Mouse (Mus musculus): ENCODE results near the gene Tubb4b. TPM values are rescaled to one million over a fixed set of nuclear protein-coding genes. Genes with fewer than 3 reads are reported as not detected.

Gene Tubb4b
- polyA plus RNA-seq, 1 experiment from 2014 or later, result 392 TPM

DNA sequence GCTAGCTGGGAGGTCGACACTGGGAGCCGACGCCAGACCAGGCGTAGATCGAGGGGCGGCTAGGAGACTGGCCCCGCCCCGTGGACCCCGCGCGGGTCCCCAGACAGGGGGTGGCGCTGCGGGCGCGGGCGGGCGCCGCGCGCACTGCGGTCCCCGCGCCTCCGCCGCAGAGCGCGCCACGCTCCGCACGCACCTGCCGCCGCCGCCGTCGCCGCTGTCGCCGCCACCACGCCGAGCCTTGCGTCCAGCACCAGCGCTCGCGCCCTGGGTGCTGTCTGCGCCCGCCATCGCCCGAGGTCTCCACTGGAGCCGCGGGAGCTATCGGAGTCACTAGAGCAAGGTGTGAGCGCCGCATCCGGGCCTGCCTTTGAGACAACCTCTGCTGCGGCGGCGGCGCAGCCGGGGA lies 17.6 kb upstream of the Tubb4b start, which contains the start of the genes Rnf208 and Cysrt1:
Gene Rnf208, plus strand, starts transcription at position 155 of the 406 bp plus-strand sequence.
Gene Cysrt1, minus strand, starts transcription at position 352 of the 406 bp plus-strand sequence.
- ATAC-seq, result peak; percentile 47
- Histone ChIP-seq H3K4me1 (replicated peaks) (peaks cover 35% of the 10 kb centered on the region), H3K9ac (replicated peaks) (peak within 1 kb of the TSS; percentile 78), H3K4me3 (replicated peaks) (peak within 1 kb of the TSS; percentile 56), H3K36me3 (peaks cover 23% of the 10 kb centered on the region), H3K4me2 (replicated peaks) (peak within 1 kb of the TSS; percentile 71), H3K27me3 (peaks cover 18% of the 10 kb centered on the region), H3K9me3 (no peaks in the 10 kb centered on the region), H3K27ac (peak within 1 kb of the TSS; percentile 54)
- 0% methylated on average over 31 of the region's 59 CpGs for WGBS

DNA sequence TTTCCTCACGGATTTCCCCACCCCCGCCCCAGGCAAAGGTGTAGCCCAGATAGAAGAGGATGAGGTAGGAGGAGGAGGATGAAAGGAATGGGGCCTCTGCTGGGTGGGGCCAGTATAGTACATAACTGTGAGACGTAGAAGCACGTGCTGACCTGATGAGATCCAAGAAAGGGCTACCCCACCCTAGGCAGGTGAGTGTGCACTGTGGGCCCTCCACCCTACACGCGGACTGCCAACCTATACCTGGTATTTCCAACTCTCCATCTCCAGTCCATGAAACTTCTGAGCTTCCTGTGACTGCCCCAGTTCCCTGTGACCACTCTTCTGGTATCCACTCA lies 16.9 kb upstream of the Tubb4b start:
- ATAC-seq, result peak; percentile 43
- peak overlapping the region; percentile 56 for H3K4me3 ChIP-seq (replicated peaks)
- H3K9me3 ChIP-seq, result no peaks in the 10 kb centered on the region
- peak overlapping the region; percentile 71 for H3K4me2 ChIP-seq (replicated peaks)
- H3K36me3 ChIP-seq, result peaks cover 19% of the 10 kb centered on the region
- 19% methylated on average over 6 of the region's 6 CpGs for WGBS
- H3K27ac ChIP-seq, result peak overlapping the region; percentile 54
- H3K27me3 ChIP-seq, result peaks cover 21% of the 10 kb centered on the region
- peaks cover 35% of the 10 kb centered on the region for H3K4me1 ChIP-seq (replicated peaks)
- H3K9ac ChIP-seq (replicated peaks), result peak overlapping the region; percentile 78

DNA sequence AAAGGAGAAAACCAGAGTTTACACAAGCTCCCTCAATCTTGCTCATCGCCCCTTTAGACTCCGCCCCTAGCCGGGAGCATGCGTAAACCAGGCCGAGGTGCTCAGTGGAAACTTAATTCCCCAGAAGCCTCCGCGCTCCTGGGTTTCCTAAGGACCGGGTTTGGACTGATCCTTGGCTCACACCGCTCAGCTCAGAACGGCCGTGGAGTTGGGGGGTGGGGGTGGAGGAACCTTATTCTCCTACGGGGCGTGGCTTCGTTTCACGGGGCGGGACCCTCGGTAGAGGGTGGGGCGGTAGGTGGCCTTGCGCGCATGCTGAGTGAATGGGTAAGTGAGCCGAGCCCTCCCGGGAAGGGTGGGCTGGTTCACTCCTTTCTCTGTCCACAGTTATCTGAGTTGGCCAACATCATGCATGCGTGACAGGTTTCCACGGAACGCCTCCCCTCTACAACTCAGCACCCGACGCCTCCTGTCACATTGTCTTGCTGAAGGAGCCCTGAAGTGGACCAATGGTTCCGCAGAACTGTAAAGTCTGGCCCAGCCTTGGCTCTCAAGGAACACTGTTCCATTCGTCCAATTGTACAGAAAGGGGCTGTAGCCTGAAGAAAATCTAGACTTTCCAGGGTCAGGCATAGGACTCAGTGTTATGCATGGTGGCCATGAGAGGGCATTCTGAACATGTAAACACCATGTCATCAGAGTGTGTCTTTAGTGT lies 16.4 kb upstream of the Tubb4b start:
- ATAC-seq, result peak; percentile 78
- WGBS, result 1% methylated on average over 29 of the region's 29 CpGs
- peaks cover 35% of the 10 kb centered on the region for H3K4me1 ChIP-seq (replicated peaks)
- peak overlapping the region; percentile 54 for H3K27ac ChIP-seq
- peak overlapping the region; percentile 71 for H3K4me2 ChIP-seq (replicated peaks)
- H3K9ac ChIP-seq (replicated peaks), result peak overlapping the region; percentile 78
- peak overlapping the region; percentile 56 for H3K4me3 ChIP-seq (replicated peaks)
- H3K27me3 ChIP-seq, result peaks cover 26% of the 10 kb centered on the region
- H3K9me3 ChIP-seq, result no peaks in the 10 kb centered on the region
- H3K36me3 ChIP-seq, result peaks cover 14% of the 10 kb centered on the region

DNA sequence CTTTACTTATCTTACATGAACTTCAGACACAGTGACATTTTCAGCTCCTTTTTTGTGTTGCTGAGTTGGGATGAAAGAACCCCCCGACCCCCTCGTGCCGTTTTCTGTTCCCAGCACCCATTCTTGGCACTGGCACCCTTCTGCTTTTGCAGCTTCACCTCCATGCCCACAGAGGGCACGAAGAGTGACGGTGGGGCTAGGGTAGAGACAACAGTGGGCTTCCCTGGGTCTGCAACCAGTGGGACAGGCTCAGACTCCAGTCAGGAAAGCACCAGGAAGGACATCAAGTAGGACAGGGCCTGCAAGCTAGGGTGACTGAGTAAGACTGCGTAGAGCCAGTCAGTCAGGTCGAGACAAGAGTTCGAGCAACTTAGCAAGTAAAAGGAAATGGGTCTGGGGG lies 15.8 kb upstream of the Tubb4b start:
- Histone ChIP-seq H3K4me3 (replicated peaks) (peak overlapping the region; percentile 56), H3K9me3 (no peaks in the 10 kb centered on the region), H3K4me2 (replicated peaks) (peak overlapping the region; percentile 71), H3K27me3 (peaks cover 26% of the 10 kb centered on the region), H3K27ac (no peak overlapping the region; the same call in 1 of the 2 replicates), H3K4me1 (replicated peaks) (peaks cover 35% of the 10 kb centered on the region), H3K9ac (replicated peaks) (no peak overlapping the region; the same call in 1 of the 2 replicates), H3K36me3 (peaks cover 8% of the 10 kb centered on the region)
- ATAC-seq, result peak; percentile 8
- 47% methylated on average over 8 of the region's 8 CpGs for WGBS

DNA sequence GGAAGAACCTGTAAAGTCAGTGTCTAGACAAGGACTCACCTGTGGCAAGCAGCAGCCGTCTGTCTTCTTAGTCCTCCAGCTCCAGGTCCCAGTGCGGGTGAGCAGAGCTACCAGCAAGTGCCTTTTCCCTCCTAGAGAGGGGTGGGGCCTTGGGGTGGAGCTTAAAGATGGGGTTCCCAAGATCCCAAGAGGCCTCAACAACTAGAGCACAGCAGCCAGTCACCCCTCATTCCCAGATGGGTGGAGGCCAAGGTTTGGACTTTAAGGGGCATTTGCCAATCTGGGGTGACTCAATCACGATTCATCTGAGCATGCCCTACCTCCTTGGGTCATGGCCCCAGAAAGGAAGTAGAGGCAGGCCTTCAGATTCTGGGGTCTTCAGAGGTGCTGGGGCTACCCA lies 15.3 kb upstream of the Tubb4b start:
- no peak overlapping the region for H3K9ac ChIP-seq (replicated peaks)
- H3K4me2 ChIP-seq (replicated peaks), result no peak overlapping the region
- 98% methylated on average over 3 of the region's 3 CpGs for WGBS
- no peaks in the 10 kb centered on the region for H3K9me3 ChIP-seq
- ATAC-seq, result no peak
- H3K4me1 ChIP-seq (replicated peaks), result peaks cover 35% of the 10 kb centered on the region
- peaks cover 3% of the 10 kb centered on the region; the same call in 1 of the 2 replicates for H3K36me3 ChIP-seq
- no peak overlapping the region for H3K27ac ChIP-seq
- no peak overlapping the region for H3K4me3 ChIP-seq (replicated peaks)
- peaks cover 26% of the 10 kb centered on the region for H3K27me3 ChIP-seq

DNA sequence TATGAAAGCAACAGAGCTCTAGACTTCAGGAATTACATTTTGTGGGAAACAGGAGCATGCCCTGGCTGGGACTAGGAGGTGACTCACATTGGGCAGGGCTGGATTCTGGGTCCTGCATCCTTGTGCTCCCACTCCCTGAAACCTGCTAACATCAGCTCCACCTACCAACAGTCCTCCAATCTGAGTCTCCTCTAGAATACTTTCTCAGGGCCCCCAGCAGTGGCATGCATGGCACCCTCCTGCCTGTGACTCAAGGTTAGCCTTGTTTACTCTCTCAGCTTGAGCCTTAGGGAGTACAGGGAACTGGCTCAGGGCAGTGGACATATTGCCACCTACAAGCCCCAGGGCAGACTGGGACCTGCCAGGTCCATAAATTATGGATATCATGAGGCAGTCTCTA lies 13.6 kb upstream of the Tubb4b start:
- Histone ChIP-seq H3K4me2 (replicated peaks) (no peak overlapping the region), H3K27me3 (peaks cover 30% of the 10 kb centered on the region), H3K9ac (replicated peaks) (no peak overlapping the region), H3K4me3 (replicated peaks) (no peak overlapping the region), H3K36me3 (no peaks in the 10 kb centered on the region), H3K4me1 (replicated peaks) (peaks cover 27% of the 10 kb centered on the region), H3K27ac (no peak overlapping the region), H3K9me3 (no peaks in the 10 kb centered on the region)
- ATAC-seq, result no peak

DNA sequence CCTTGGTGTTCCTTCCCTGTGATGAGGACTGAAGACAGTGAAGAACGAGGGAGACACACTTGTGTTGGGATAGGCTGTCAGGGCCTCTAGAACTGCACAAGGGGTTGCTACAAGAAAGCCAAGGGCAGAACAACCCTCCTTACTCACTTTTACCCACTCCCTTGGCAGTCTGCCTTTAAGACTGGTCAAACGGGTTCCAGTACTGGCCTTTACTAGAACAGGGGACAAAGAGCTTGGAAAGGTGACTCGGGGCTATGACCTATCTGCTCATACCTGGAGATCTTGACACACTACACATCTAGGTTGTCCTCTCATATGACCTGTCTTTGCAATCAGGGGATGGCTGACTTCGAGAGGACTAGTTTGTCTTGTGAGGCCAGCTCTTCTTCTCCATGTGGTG lies 13.0 kb upstream of the Tubb4b start:
- no peak overlapping the region for H3K27ac ChIP-seq
- peaks cover 32% of the 10 kb centered on the region for H3K27me3 ChIP-seq
- no peak overlapping the region for H3K4me2 ChIP-seq (replicated peaks)
- ATAC-seq, result no peak
- H3K4me3 ChIP-seq (replicated peaks), result no peak overlapping the region
- H3K4me1 ChIP-seq (replicated peaks), result peaks cover 21% of the 10 kb centered on the region
- H3K9me3 ChIP-seq, result no peaks in the 10 kb centered on the region
- WGBS, result 70% methylated on average over 4 of the region's 4 CpGs
- H3K9ac ChIP-seq (replicated peaks), result no peak overlapping the region
- H3K36me3 ChIP-seq, result no peaks in the 10 kb centered on the region

DNA sequence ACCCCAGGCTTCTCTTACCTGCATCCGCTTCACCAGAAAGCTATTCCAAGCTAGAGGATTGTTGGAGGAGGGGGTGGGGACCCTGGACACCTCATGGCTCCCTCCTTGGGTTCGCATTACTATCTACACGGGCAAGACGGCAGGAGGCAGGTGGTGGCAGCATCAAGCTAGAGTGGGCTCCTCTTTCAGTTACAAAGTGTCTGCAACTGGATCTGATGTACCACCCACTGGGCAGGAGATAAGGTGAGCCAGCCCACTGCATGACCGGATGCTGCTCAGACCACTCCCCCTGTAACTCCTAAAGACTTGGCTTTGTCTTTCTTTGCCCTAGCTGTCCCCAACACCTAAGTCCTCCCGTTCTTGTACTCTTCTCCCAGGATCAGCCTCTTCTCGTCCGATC lies 12.1 kb upstream of the Tubb4b start, which contains the start of gene Rnf224:
Gene Rnf224, minus strand, starts transcription at position 174 of the 400 bp plus-strand sequence.
- peaks cover 31% of the 10 kb centered on the region for H3K27me3 ChIP-seq
- H3K27ac ChIP-seq, result no peak within 1 kb of the TSS
- H3K4me2 ChIP-seq (replicated peaks), result no peak within 1 kb of the TSS
- no peak for ATAC-seq
- H3K4me3 ChIP-seq (replicated peaks), result no peak within 1 kb of the TSS
- no peaks in the 10 kb centered on the region for H3K36me3 ChIP-seq
- no peaks in the 10 kb centered on the region for H3K9me3 ChIP-seq
- no peak within 1 kb of the TSS for H3K9ac ChIP-seq (replicated peaks)
- peaks cover 12% of the 10 kb centered on the region for H3K4me1 ChIP-seq (replicated peaks)
- WGBS, result 44% methylated on average over 8 of the region's 8 CpGs

DNA sequence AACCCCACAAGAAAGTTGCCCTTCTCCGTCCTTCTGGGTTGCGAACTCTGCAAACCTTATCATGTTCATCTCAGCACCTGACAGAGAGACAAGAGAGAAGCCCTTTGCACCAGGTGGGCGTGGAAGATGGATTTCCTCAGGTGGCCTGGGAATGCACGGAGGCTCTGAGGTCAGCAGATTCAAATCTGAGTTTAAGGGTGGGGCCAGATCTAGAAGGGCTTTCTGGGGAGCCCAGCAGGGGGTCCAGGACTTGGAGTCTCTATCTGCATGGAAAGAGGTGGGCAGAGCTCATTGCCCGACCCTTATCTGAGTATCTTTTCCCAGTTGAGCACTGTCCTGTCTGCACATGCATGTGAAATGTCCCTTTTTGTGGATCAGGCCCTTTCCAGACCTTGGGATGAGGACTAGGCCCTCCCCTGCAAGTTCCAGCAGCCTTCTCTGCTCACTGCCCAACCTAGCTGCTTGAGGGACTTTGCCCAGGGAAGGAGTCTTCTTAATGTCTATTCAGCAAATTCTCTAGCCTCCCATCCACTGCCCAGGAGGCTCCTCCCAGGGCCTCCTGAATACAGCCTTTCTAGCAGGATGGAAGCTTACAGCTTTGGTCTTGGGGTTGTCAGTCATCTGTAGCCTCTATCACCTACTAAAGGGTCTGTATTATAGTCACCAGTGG lies 10.2 kb upstream of the Tubb4b start:
- no peak overlapping the region for H3K27ac ChIP-seq
- no peaks in the 10 kb centered on the region for H3K36me3 ChIP-seq
- no peak overlapping the region for H3K4me2 ChIP-seq (replicated peaks)
- no peak overlapping the region for H3K4me3 ChIP-seq (replicated peaks)
- no peak overlapping the region for H3K9ac ChIP-seq (replicated peaks)
- no peaks in the 10 kb centered on the region for H3K4me1 ChIP-seq (replicated peaks)
- WGBS, result 75% methylated on average over 5 of the region's 5 CpGs
- H3K9me3 ChIP-seq, result no peaks in the 10 kb centered on the region
- ATAC-seq, result no peak
- peaks cover 27% of the 10 kb centered on the region for H3K27me3 ChIP-seq

DNA sequence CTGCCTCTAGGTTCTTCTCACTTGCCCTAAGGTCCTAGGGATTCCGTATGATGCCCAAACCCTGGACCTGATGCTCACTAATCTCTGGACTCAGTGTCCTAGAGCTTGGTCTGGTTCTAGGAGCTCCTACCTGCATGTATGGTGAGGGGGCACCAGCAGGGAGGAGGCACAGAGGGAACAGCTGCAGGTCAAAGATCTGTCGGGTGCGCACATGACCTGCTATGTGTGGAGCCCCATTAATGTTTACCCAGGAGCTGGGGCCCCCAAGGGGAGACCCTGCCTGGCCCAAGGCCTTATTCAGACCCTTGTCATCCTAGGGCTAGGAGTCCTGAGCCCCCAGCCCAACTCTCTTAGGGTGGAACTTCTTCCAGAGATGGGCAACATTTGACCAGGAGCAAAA lies 9.5 kb upstream of the Tubb4b start, which contains the start of gene Slc34a3:
Gene Slc34a3, minus strand, starts transcription at position 315 of the 400 bp plus-strand sequence.
- Histone ChIP-seq H3K4me3 (replicated peaks) (no peak within 1 kb of the TSS), H3K36me3 (no peaks in the 10 kb centered on the region), H3K27me3 (peaks cover 27% of the 10 kb centered on the region), H3K27ac (no peak within 1 kb of the TSS), H3K4me1 (replicated peaks) (peaks cover under 1% of the 10 kb centered on the region; the same call in 1 of the 2 replicates), H3K9ac (replicated peaks) (no peak within 1 kb of the TSS; the same call in 1 of the 2 replicates), H3K4me2 (replicated peaks) (no peak within 1 kb of the TSS), H3K9me3 (no peaks in the 10 kb centered on the region)
- no peak for ATAC-seq
- 86% methylated on average over 3 of the region's 3 CpGs for WGBS

DNA sequence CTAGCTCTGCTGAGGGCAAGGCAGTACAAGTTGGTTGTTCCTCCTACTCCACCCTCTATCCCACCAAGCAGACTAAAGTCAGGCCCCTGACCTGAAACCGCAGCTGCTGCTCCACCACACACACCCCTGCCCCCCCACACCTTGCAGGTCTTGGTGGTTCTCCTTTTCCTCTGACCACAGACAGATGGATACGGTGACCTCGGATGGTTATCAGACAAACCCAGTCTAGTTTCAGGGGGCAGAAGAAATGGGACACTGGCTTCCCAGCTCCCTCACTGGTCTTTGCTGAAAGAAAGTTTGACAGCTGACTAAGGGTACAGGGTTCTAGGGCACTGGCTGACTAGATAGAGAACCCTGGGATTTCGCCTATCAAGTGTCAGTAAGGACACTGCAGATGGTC lies 8.9 kb upstream of the Tubb4b start:
- Histone ChIP-seq H3K27me3 (peaks cover 26% of the 10 kb centered on the region), H3K9ac (replicated peaks) (no peak overlapping the region; the same call in 1 of the 2 replicates), H3K9me3 (no peaks in the 10 kb centered on the region), H3K4me3 (replicated peaks) (no peak overlapping the region), H3K4me2 (replicated peaks) (no peak overlapping the region), H3K36me3 (no peaks in the 10 kb centered on the region), H3K4me1 (replicated peaks) (peaks cover 7% of the 10 kb centered on the region; the same call in 1 of the 2 replicates), H3K27ac (no peak overlapping the region)
- no peak for ATAC-seq
- 84% methylated on average over 4 of the region's 4 CpGs for WGBS

DNA sequence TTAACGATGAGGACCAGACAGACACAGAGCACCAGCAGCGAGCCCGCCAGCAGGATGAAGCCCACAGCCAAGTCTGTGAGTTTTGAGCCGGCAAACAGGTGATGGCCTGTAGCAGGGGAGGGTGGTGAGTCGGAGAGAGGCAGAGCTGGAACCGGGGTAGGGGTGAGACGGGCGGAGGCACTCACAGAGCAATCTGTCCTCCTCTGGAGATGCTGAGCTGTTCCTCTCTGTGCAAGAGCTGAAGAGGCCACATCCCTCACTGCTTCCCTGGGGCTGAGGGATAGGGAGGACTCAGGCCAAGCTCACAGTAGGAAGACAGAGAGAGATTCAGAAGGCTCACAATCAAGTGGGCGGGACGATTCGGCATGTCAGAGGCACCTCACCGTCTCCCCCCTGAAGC lies 6.5 kb upstream of the Tubb4b start:
- WGBS, result 50% methylated on average over 12 of the region's 12 CpGs
- ATAC-seq, result no peak
- Histone ChIP-seq H3K9me3 (no peaks in the 10 kb centered on the region), H3K27ac (no peak overlapping the region), H3K4me1 (replicated peaks) (peaks cover 7% of the 10 kb centered on the region; the same call in 1 of the 2 replicates), H3K9ac (replicated peaks) (no peak overlapping the region; the same call in 1 of the 2 replicates), H3K27me3 (peaks cover 7% of the 10 kb centered on the region; the same call in 1 of the 2 replicates), H3K36me3 (no peaks in the 10 kb centered on the region), H3K4me3 (replicated peaks) (no peak overlapping the region), H3K4me2 (replicated peaks) (no peak overlapping the region)

Measured in midbrain, embryonic 13.5 days (tissue).